21 mouse cellular contexts compared by ENCODE assay signal in genomic region chr8:120119429-120119828, GRCm38 (mm10). TPM values are rescaled to one million over a fixed set of nuclear protein-coding genes. Genes with fewer than 3 reads are reported as not detected.
DNase-seq lines count a peak whose midpoint lies in the region; ATAC-seq and TF ChIP-seq lines count a peak whose summit lies in the region.
"Had no signal": no experiment of that assay in that cellular context is flagged by ENCODE, and none has a peak within 500 bp of the region (broad histone marks: within the 10 kb centered on the region; RNA-seq: fewer than 3 reads in every experiment).

No protein-coding gene starts in this region.

- intact Hi-C loops in heart, postnatal 36 days (cut with DNase I): no loop called here

- DNase-seq in heart, embryonic 10.5 days (ENCODE audit: low spot score): no peak
- DNase-seq in heart, postnatal 4 days: no peak
- DNase-seq in heart, postnatal 0 days (ENCODE audit: low spot score): no peak
- DNase-seq in heart, postnatal 36 days: no peak
- peak; percentile 41 for DNase-seq in right cerebral cortex, postnatal 14 days
- no peak for DNase-seq in right cerebral cortex, postnatal 25 days
- DNase-seq: adrenal gland, postnatal 36 days; cerebellum, adult 18-20 months; gastrocnemius, postnatal 36 days; kidney, adult 8-10 months; kidney, postnatal 14 days; lung, adult 2 months; thymus, postnatal 36 days had no signal

- peak overlapping the region; percentile 28; the same call in 1 of the 2 replicates for H3K4me3 ChIP-seq in heart, embryonic 10.5 days
- no peak overlapping the region for H3K4me3 ChIP-seq in heart, postnatal 0 days (ENCODE audit: low read depth, low read length)
- no peak overlapping the region for H3K4me3 ChIP-seq in olfactory bulb, adult 2 months (ENCODE audit: insufficient read depth, low read depth, low read length)
- H3K4me3 ChIP-seq: erythroblast, embryonic 14.5 days; forebrain, embryonic 13.5 days; hindbrain, embryonic 13.5 days; limb, embryonic 10.5 days had no signal

- no peak for TF ChIP-seq EP300 in heart, postnatal 0 days (IDR thresholded peaks at IDR 0.05; ENCODE audit: low read depth)

- H3K27me3 ChIP-seq in heart, embryonic 10.5 days (ENCODE audit: insufficient read depth, poor library complexity, severe bottlenecking): peaks cover 34% of the 10 kb centered on the region
- H3K27me3 ChIP-seq in heart, postnatal 0 days (ENCODE audit: control insufficient read depth, insufficient read depth, low read length): no peaks in the 10 kb centered on the region

- H3K9ac ChIP-seq in heart, postnatal 0 days (replicated peaks; ENCODE audit: low read depth, low read length): 0 out of 2 replicates have a peak overlapping the region, but pooled peaks have one; percentile 28
- H3K9ac ChIP-seq: forebrain, embryonic 13.5 days; hindbrain, embryonic 13.5 days had no signal

- peaks cover 69% of the 10 kb centered on the region for H3K4me1 ChIP-seq in heart, embryonic 10.5 days
- peaks cover 50% of the 10 kb centered on the region for H3K4me1 ChIP-seq in heart, postnatal 0 days (ENCODE audit: control insufficient read depth, insufficient read depth)
- H3K4me1 ChIP-seq in olfactory bulb, adult 2 months (ENCODE audit: control insufficient read depth, insufficient read depth, low read length): peaks cover 51% of the 10 kb centered on the region

- no peak for TF ChIP-seq CTCF in heart, postnatal 0 days (IDR thresholded peaks at IDR 0.05; ENCODE audit: low read depth)
- no peak for TF ChIP-seq CTCF in olfactory bulb, adult 2 months (IDR thresholded peaks at IDR 0.05; ENCODE audit: insufficient read depth, low read depth, low read length)

- H3K27ac ChIP-seq in heart, embryonic 10.5 days: peak overlapping the region; percentile 89
- H3K27ac ChIP-seq in heart, postnatal 0 days (ENCODE audit: low read depth): peak overlapping the region; percentile 54
- peak overlapping the region; percentile 81 for H3K27ac ChIP-seq in olfactory bulb, adult 2 months (ENCODE audit: insufficient read depth, low read depth, low read length)
- H3K27ac ChIP-seq: forebrain, embryonic 13.5 days; hindbrain, embryonic 13.5 days; limb, embryonic 10.5 days had no signal

- no peaks in the 10 kb centered on the region for H3K9me3 ChIP-seq in heart, embryonic 10.5 days
- H3K9me3 ChIP-seq in heart, postnatal 0 days (replicated peaks; ENCODE audit: control insufficient read depth, low read length): no peaks in the 10 kb centered on the region
- H3K9me3 ChIP-seq: forebrain, embryonic 13.5 days; hindbrain, embryonic 13.5 days; limb, embryonic 10.5 days had no signal

- 51% methylated on average over 3 of the region's 3 CpGs for WGBS in heart, embryonic 10.5 days
- 35% methylated on average over 3 of the region's 3 CpGs for WGBS in heart, postnatal 0 days
- WGBS in olfactory bulb, adult 2 months: 45% methylated on average over 3 of the region's 3 CpGs

- TF ChIP-seq POLR2A in olfactory bulb, adult 2 months (IDR thresholded peaks at IDR 0.05; ENCODE audit: insufficient read depth, low read depth, low read length): no peak

- H3K4me2 ChIP-seq in heart, postnatal 0 days (ENCODE audit: low read depth, low read length): no peak overlapping the region
- H3K4me2 ChIP-seq: forebrain, embryonic 13.5 days; hindbrain, embryonic 13.5 days; liver, embryonic 11.5 days; midbrain, embryonic 11.5 days had no signal

- ATAC-seq in heart, postnatal 0 days (ENCODE audit: insufficient read depth, low read depth): no peak
- ATAC-seq: forebrain, embryonic 13.5 days had no signal

- H3K36me3 ChIP-seq in heart, embryonic 10.5 days: peaks cover 8% of the 10 kb centered on the region; the same call in 1 of the 2 replicates
- no peaks in the 10 kb centered on the region for H3K36me3 ChIP-seq in heart, postnatal 0 days (replicated peaks; ENCODE audit: control insufficient read depth, insufficient read depth, low read length)
- H3K36me3 ChIP-seq: hindbrain, embryonic 13.5 days; limb, embryonic 10.5 days had no signal

RNA-seq across cellular contexts. Expression of gene 6430548M08Rik, which starts 5.5 kb away (rescaled TPM):
- 8.2 and 11.9 TPM in 2 replicates for polyA plus RNA-seq in heart, embryonic 10.5 days (2016; fragmentation: Nextera tagmentation; extraction: Ambion mirVana)
- 10 to 100 TPM; 19.3 to 23.8 TPM for total RNA-seq in heart, postnatal 4 days (2021)
- total RNA-seq in heart, postnatal 0 days (2014; rRNA removed; ENCODE audit: low replicate concordance): 14.5 and 22.2 TPM in 2 replicates
- polyA plus RNA-seq in heart, postnatal 0 days (2015; fragmentation: Nextera tagmentation; extraction: Ambion mirVana): 7.1 and 8.4 TPM in 2 replicates
- 10 to 100 TPM; 13.8 to 15.9 TPM for total RNA-seq in heart, postnatal 36 days (2021)
- polyA plus RNA-seq in olfactory bulb, adult 2 months (2012; ENCODE audit: insufficient read depth, insufficient read length, low replicate concordance, missing spikeins): 253 and 540 TPM in 2 replicates

RNA-seq across cellular contexts. Expression of gene Zdhhc7, which starts 18.1 kb away (rescaled TPM):
- 35.5 and 37.3 TPM in 2 replicates for polyA plus RNA-seq in heart, embryonic 10.5 days (2016; fragmentation: Nextera tagmentation; extraction: Ambion mirVana)
- total RNA-seq in heart, postnatal 4 days (2021): 10 to 100 TPM; 39.5 to 40.8 TPM
- total RNA-seq in heart, postnatal 0 days (2014; rRNA removed; ENCODE audit: low replicate concordance): 57.6 and 86.8 TPM in 2 replicates
- 33.5 and 35.2 TPM in 2 replicates for polyA plus RNA-seq in heart, postnatal 0 days (2015; fragmentation: Nextera tagmentation; extraction: Ambion mirVana)
- 10 to 100 TPM; 30.5 to 31.1 TPM for total RNA-seq in heart, postnatal 36 days (2021)
- not detected in 2 replicates for polyA plus RNA-seq in olfactory bulb, adult 2 months (2012; ENCODE audit: insufficient read depth, insufficient read length, low replicate concordance, missing spikeins)

RNA-seq across cellular contexts. Expression of gene Fam92b, which starts 57.8 kb away (rescaled TPM):
- 0.16 and 0.31 TPM in 2 replicates for polyA plus RNA-seq in heart, embryonic 10.5 days (2016; fragmentation: Nextera tagmentation; extraction: Ambion mirVana)
- not detected for total RNA-seq in heart, postnatal 4 days (2021)
- not detected in 2 replicates for total RNA-seq in heart, postnatal 0 days (2014; rRNA removed; ENCODE audit: low replicate concordance)
- 0.44 TPM in 1 of 2 replicates, not detected in the other for polyA plus RNA-seq in heart, postnatal 0 days (2015; fragmentation: Nextera tagmentation; extraction: Ambion mirVana)
- total RNA-seq in heart, postnatal 36 days (2021): not detected
- not detected in 2 replicates for polyA plus RNA-seq in olfactory bulb, adult 2 months (2012; ENCODE audit: insufficient read depth, insufficient read length, low replicate concordance, missing spikeins)
- total RNA-seq: gastrocnemius, postnatal 36 days had no signal
- polyA plus RNA-seq: C2C12; erythroblast, embryonic 14.5 days; limb, embryonic 10.5 days had no signal
